Mouse (Mus musculus) adrenal gland, adult 18-20 months (tissue): ENCODE data around the gene Paxbp1. TPM values are rescaled to one million over a fixed set of nuclear protein-coding genes. Genes with fewer than 3 reads are reported as not detected.
"Not testable (repeated sequence)": the region's sequence is repeated elsewhere in the genome, so short reads cannot be mapped to it uniquely, and the experiment has no call there.

Experiments used
- DNase-seq, 2 experiments: peaks; one replicate each; pipeline ENCODE4 v3.0.0; 2021 to 2022; ENCODE audit warnings: low spot score in 2 of 2
- long read RNA-seq, 2 experiments: library from polyadenylated mRNA; stranded (forward); transcript quantifications; one replicate each; pipeline ENCODE4 v2.0.0; 2021
- total RNA-seq, 2 experiments: library from RNA; stranded (reverse); gene quantifications; 1 replicate in 1 of 2; 2 replicates in 1 of 2; pipeline ENCODE4 v1.2.3; 2021

Paxbp1 gene
- 10 to 100 TPM; 46.7 to 72.0 TPM for total RNA-seq
- long read RNA-seq, experiment 1, transcript Paxbp1-202 (18 exons, 3,973 nt): minor isoform, 5 of 22 reads
- long read RNA-seq, experiment 1, transcript Paxbp1-201 (18 exons, 2,732 nt): major isoform, 6 of 22 reads
- long read RNA-seq, experiment 1, partial matches to known transcripts: 2 of 22 reads
- long read RNA-seq, experiment 1, other reads (novel, unspliced or antisense): 9 of 22 reads
- long read RNA-seq, experiment 2, transcript Paxbp1-202 (18 exons, 3,973 nt): major isoform, 21 of 47 reads
- long read RNA-seq, experiment 2, partial matches to known transcripts: 6 of 47 reads
- long read RNA-seq, experiment 2, other reads (novel, unspliced or antisense): 16 of 47 reads

- peak; percentile 99 for DNase-seq
These were observed at the start of gene Paxbp1 for GRCm38 (mm10) chr16:91044270-91045182. Paxbp1 (minus strand) TSS chr16:91044543.

- no peak for DNase-seq
These were observed 42.4 kb upstream of the Paxbp1 start for GRCm38 (mm10) chr16:91086642-91087306.

- no peak for DNase-seq
These were observed 41.0 kb upstream of the Paxbp1 start for GRCm38 (mm10) chr16:91085239-91085825.

- no peak for DNase-seq
These were observed 40.2 kb upstream of the Paxbp1 start for GRCm38 (mm10) chr16:91084307-91085238.

GRCm38 (mm10) chr16:91083002-91083646, 38.8 kb upstream of the Paxbp1 start:
- no peak for DNase-seq

- DNase-seq: peak; percentile 48 to 65
These were observed 37.2 kb upstream of the Paxbp1 start for GRCm38 (mm10) chr16:91081508-91081907.

GRCm38 (mm10) chr16:91076180-91076579, 31.8 kb upstream of the Paxbp1 start:
- DNase-seq: peak in 1 of 2 experiments; percentile 18

GRCm38 (mm10) chr16:91075423-91075822, 31.1 kb upstream of the Paxbp1 start:
- not testable (repeated sequence) for DNase-seq

GRCm38 (mm10) chr16:91073163-91073892, 29.0 kb upstream of the Paxbp1 start:
- DNase-seq: peak; percentile 79 to 83

GRCm38 (mm10) chr16:91072256-91072655, 27.9 kb upstream of the Paxbp1 start:
- no peak for DNase-seq

GRCm38 (mm10) chr16:91068969-91069368, 24.6 kb upstream of the Paxbp1 start:
- no peak for DNase-seq

- DNase-seq: no peak
These were observed 22.8 kb upstream of the Paxbp1 start for GRCm38 (mm10) chr16:91067122-91067521.

- no peak for DNase-seq
These were observed 20.4 kb upstream of the Paxbp1 start for GRCm38 (mm10) chr16:91064583-91065365.

GRCm38 (mm10) chr16:91063786-91064185, 19.4 kb upstream of the Paxbp1 start:
- DNase-seq: no peak

- DNase-seq: no peak
These were observed 17.4 kb upstream of the Paxbp1 start for GRCm38 (mm10) chr16:91061531-91062318.

GRCm38 (mm10) chr16:91057741-91058140, 13.4 kb upstream of the Paxbp1 start:
- DNase-seq: no peak

- DNase-seq: no peak
These were observed 12.9 kb upstream of the Paxbp1 start for GRCm38 (mm10) chr16:91057261-91057660.
